Mouse (Mus musculus) gastrocnemius, postnatal 14 days (tissue): ENCODE results near the gene Hoxd11. TPM values are rescaled to one million over a fixed set of nuclear protein-coding genes. Genes with fewer than 3 reads are reported as not detected.

Source experiments
- DNase-seq: peaks from one replicate; pipeline ENCODE4 v3.0.0; 2021; ENCODE audit warnings: mixed read lengths
- intact Hi-C: fragments of 180-260 bp; cut with DNase I; formaldehyde crosslinking; loops from one replicate; pipeline ENCODE4 v1.15.1; 2025; ENCODE audit warnings: low total_unique reads
- microRNA-seq, 2 experiments: library from miRNA; unstranded; fragments of <30 nt; microRNA quantifications; one replicate each; pipeline ENCODE4 v1.2.0; 2021
- total RNA-seq, 2 experiments: library from RNA; stranded (reverse); gene quantifications; 2 replicates each; pipeline ENCODE4 v1.2.3; 2021

The Hoxd11 gene
- total RNA-seq, 2 experiments from 2014 or later, result 0.29 TPM; not detected in 1

GRCm38 (mm10) chr2:74735851-74736687 is 56.7 kb downstream of the Hoxd11 start:
- intact Hi-C loops, result no loop called here

More at GRCm38 (mm10) chr2:74735851-74736687, 56.7 kb downstream of the Hoxd11 start:
- DNase-seq, result no peak

Small RNA genes within 50 kb of the gene (microRNA-seq; reads per million reads assigned to microRNA genes)
- gene Gm44463 (0 reads per million in 2 experiments), gene Mir10b (11,317 to 19,394 reads per million in 2 experiments)

Other genes starting within 250 kb of the Hoxd11 start
- 10 to 100 TPM; 42.1 to 59.8 TPM for gene Lnpk, start 100.1 kb upstream of the Hoxd11 start, total RNA-seq
- gene Evx2, start 20.0 kb upstream of the Hoxd11 start, total RNA-seq, result not detected
- gene Hoxd13, start 11.2 kb upstream of the Hoxd11 start, total RNA-seq, result not detected
- gene Hoxd12, start 4.5 kb upstream of the Hoxd11 start, total RNA-seq, result not detected
- 1 to 10 TPM; 4.4 to 4.5 TPM for gene Hoxd10, start 12.4 kb downstream of the Hoxd11 start, total RNA-seq
- gene Hoxd9, start 18.2 kb downstream of the Hoxd11 start, total RNA-seq, result 10 to 100 TPM; 14.8 to 18.8 TPM
- gene Hoxd8, start 25.1 kb downstream of the Hoxd11 start, total RNA-seq, result 10 to 100 TPM; 30.0 to 38.2 TPM
- not detected for gene Hoxd3, start 32.4 kb downstream of the Hoxd11 start, total RNA-seq
- 1 to 10 TPM; 1.4 to 2.7 TPM for gene Hoxd4, start 32.4 kb downstream of the Hoxd11 start, total RNA-seq
- under 1 TPM; 0.33 to 0.35 TPM for gene Gm28230, start 47.2 kb downstream of the Hoxd11 start, total RNA-seq
- not detected for gene Hoxd1, start 83.4 kb downstream of the Hoxd11 start, total RNA-seq
- 10 to 100 TPM; 37.2 to 38.9 TPM for gene Mtx2, start 146.2 kb downstream of the Hoxd11 start, total RNA-seq